Mouse (Mus musculus): ENCODE data around the gene Slc24a3. TPM values are rescaled to one million over a fixed set of nuclear protein-coding genes. Genes with fewer than 3 reads are reported as not detected.

Slc24a3 gene
- polyA plus RNA-seq, 1 experiment from 2014 or later: 8.0 TPM

DNA sequence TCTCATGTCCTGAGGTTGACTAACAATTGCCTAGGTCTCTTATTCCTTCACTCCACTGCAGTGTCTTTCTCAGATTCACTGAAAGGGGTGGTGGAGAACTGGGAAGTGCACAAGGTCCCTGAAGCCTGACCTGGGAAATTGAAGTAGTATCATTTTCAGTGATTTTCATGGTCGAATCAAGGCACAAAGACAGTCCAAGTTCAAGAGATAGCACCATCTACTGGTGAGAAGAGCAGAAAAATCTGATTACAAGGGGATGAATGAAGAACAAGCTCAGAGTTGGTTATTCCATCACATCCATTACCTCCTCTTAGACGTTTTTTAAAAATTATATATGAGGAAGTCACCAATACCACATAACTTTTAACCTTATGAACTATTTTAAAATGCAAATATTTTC lies 123.9 kb downstream of the Slc24a3 start:
- no peak for ATAC-seq
- Histone ChIP-seq H3K36me3 (ENCODE audit: control insufficient read depth, insufficient read depth) (no peaks in the 10 kb centered on the region), H3K9ac (replicated peaks; ENCODE audit: low read depth, low read length) (no peak overlapping the region), H3K27me3 (replicated peaks; ENCODE audit: control insufficient read depth, insufficient read depth, low read length) (no peaks in the 10 kb centered on the region), H3K4me3 (replicated peaks; ENCODE audit: low read length) (no peak overlapping the region), H3K4me1 (replicated peaks; ENCODE audit: control insufficient read depth, insufficient read depth, low read length) (no peaks in the 10 kb centered on the region), H3K9me3 (ENCODE audit: control insufficient read depth, low read length) (no peaks in the 10 kb centered on the region), H3K4me2 (ENCODE audit: low read length) (no peak overlapping the region), H3K27ac (ENCODE audit: low read length) (no peak overlapping the region)
- WGBS: 22% methylated on average over 2 of the region's 2 CpGs

DNA sequence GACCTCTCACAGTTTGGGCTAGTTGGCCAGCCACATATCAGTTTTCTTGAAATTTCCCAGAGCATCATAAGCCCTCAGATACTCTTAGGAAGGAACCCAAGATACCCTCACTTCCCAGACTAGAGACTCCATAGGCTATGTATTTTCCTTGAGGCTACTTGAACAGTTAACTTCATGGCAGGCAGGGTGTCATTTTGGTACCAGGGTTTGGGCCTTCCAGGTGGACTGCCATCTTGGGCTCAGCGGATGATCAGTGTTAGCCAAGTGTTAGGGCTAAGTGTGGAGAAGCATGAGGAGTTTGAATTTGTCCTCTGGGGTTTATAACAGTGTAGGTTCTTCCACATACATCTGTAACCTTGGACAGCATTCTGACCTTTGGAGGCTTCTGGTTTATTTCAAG lies 124.6 kb downstream of the Slc24a3 start:
- Histone ChIP-seq H3K9me3 (ENCODE audit: control insufficient read depth, low read length) (no peaks in the 10 kb centered on the region), H3K4me2 (ENCODE audit: low read length) (no peak overlapping the region), H3K9ac (replicated peaks; ENCODE audit: low read depth, low read length) (no peak overlapping the region), H3K36me3 (ENCODE audit: control insufficient read depth, insufficient read depth) (no peaks in the 10 kb centered on the region), H3K27me3 (replicated peaks; ENCODE audit: control insufficient read depth, insufficient read depth, low read length) (no peaks in the 10 kb centered on the region), H3K4me3 (replicated peaks; ENCODE audit: low read length) (no peak overlapping the region), H3K27ac (ENCODE audit: low read length) (no peak overlapping the region), H3K4me1 (replicated peaks; ENCODE audit: control insufficient read depth, insufficient read depth, low read length) (no peaks in the 10 kb centered on the region)
- no peak for ATAC-seq
- WGBS: 93% methylated on average over 1 of the region's 1 CpGs

DNA sequence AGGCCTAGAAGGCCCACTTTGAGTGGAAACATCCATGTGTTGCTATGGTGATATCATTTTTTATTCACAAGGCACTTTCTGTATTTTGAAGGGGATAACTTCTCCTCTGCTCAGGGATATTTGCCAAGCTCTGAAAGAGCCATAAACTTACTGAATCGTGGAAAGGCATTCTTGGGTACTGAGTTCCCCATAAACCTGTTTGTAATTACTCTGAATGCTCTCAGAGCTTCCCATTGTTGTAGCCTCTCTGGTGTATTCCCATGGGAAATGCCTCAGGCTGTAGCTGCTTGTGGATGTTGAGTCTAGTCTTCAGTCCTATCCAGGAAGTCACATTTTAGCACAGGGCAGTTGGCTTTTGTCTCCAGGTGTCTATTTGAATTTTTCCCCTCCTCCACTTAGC lies 125.3 kb downstream of the Slc24a3 start:
- Histone ChIP-seq H3K9me3 (ENCODE audit: control insufficient read depth, low read length) (no peaks in the 10 kb centered on the region), H3K27me3 (replicated peaks; ENCODE audit: control insufficient read depth, insufficient read depth, low read length) (no peaks in the 10 kb centered on the region), H3K9ac (replicated peaks; ENCODE audit: low read depth, low read length) (no peak overlapping the region), H3K4me3 (replicated peaks; ENCODE audit: low read length) (no peak overlapping the region), H3K27ac (ENCODE audit: low read length) (no peak overlapping the region), H3K4me1 (replicated peaks; ENCODE audit: control insufficient read depth, insufficient read depth, low read length) (no peaks in the 10 kb centered on the region), H3K36me3 (ENCODE audit: control insufficient read depth, insufficient read depth) (no peaks in the 10 kb centered on the region), H3K4me2 (ENCODE audit: low read length) (no peak overlapping the region)
- no peak for ATAC-seq
- 50% methylated on average over 1 of the region's 1 CpGs for WGBS

DNA sequence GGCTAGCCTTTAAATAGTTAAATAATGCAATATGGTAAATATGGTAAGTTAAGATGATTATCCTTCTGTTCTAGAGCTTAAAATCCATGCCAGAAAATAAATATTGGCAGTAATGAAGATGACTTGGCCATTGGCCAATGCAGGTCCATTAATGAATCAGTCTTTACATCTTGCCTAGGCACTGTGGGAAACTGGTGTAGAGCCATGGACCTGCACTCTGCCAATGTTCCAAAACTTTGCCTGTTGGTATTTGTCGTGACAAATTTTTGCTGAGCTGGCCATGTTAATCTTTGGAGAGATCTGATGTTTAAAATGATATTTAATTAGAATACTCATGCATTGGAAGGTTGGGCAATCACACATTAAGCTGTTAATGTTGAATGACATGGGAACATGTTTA lies 129.4 kb downstream of the Slc24a3 start:
- peak; percentile 47; the same call in 1 of the 2 replicates for ATAC-seq
- Histone ChIP-seq H3K9ac (replicated peaks; ENCODE audit: low read depth, low read length) (no peak overlapping the region), H3K27me3 (replicated peaks; ENCODE audit: control insufficient read depth, insufficient read depth, low read length) (no peaks in the 10 kb centered on the region), H3K9me3 (ENCODE audit: control insufficient read depth, low read length) (no peaks in the 10 kb centered on the region), H3K4me1 (replicated peaks; ENCODE audit: control insufficient read depth, insufficient read depth, low read length) (0 out of 2 replicates have a peak, but pooled peaks cover 2% of the 10 kb centered on the region), H3K4me3 (replicated peaks; ENCODE audit: low read length) (no peak overlapping the region), H3K27ac (ENCODE audit: low read length) (no peak overlapping the region), H3K36me3 (ENCODE audit: control insufficient read depth, insufficient read depth) (no peaks in the 10 kb centered on the region), H3K4me2 (ENCODE audit: low read length) (no peak overlapping the region)
- 53% methylated on average over 1 of the region's 1 CpGs for WGBS

DNA sequence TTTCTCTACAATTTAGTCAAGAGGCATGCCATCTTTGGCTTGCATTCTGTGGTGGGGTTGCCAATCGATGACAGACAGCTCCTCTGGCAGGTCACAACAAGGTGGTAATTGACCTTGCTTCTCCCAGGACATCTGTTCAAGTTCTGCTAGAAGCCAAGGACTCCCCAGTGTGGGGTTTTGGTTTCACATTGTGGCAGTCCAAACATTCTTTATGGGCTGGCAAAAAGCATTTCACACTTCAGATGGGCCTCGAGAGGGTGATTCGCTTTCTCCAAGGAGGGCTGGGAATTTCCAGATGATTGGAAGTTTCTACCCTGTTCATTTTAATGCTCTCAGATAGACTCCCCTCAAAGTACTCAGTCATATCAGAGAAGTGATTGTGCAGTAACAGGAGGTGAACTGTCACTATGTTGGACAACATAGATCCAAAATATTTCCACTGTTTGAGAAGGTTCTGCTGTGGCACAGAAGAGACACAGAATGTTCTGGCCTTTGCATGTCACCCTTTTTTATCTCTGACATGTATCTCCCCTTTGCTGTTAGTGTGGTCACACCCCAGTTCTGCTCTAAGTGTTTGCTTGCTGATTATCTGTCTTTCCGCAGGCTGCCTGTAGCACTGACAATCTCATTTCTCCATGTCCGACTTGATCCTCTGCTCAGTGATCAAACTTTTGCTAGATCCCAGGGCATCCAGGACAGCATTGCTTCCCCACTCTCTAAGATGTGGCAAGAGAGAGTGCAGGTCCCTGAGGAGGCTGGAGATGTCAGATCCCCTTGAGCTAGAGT lies 132.6 kb downstream of the Slc24a3 start:
- no peaks in the 10 kb centered on the region for H3K27me3 ChIP-seq (replicated peaks; ENCODE audit: control insufficient read depth, insufficient read depth, low read length)
- H3K9me3 ChIP-seq (ENCODE audit: control insufficient read depth, low read length): no peaks in the 10 kb centered on the region
- 67% methylated on average over 5 of the region's 5 CpGs for WGBS
- H3K4me3 ChIP-seq (replicated peaks; ENCODE audit: low read length): no peak overlapping the region
- 0 out of 2 replicates have a peak, but pooled peaks cover 2% of the 10 kb centered on the region for H3K4me1 ChIP-seq (replicated peaks; ENCODE audit: control insufficient read depth, insufficient read depth, low read length)
- no peak overlapping the region for H3K27ac ChIP-seq (ENCODE audit: low read length)
- peak; percentile 84 for ATAC-seq
- no peak overlapping the region for H3K4me2 ChIP-seq (ENCODE audit: low read length)
- no peak overlapping the region for H3K9ac ChIP-seq (replicated peaks; ENCODE audit: low read depth, low read length)
- no peaks in the 10 kb centered on the region for H3K36me3 ChIP-seq (ENCODE audit: control insufficient read depth, insufficient read depth)

DNA sequence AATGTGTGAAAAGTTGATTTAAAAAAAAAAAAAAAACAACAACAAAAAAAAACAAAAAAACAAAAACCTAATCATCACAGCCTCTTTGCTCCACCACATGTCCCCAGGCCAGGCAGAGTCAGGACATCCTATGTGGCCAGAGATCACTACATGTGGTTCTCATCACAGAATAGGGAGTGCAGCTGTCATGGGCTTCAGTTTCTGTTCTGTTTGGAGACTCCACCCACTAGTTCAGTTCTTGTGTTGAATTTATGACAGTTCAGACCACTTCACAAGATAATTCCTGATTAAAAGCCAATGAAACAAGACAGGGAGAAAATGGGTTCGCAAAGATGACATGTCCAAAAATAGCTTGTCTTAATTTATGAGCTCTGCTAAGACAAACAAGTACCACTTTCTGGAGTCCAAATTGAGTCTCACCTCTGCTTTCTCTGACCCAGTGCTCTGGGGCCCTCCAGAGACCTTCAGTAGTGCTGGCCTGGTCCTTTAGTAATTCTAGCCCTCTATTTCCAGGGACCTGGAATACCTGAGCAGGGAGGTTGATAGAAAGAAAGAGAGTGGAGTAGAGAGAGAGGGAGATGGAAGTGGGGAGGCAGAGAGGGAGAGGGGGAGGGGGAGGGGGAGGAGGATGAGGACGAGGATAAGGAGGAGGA lies 139.8 kb downstream of the Slc24a3 start:
- Histone ChIP-seq H3K9me3 (ENCODE audit: control insufficient read depth, low read length) (no peaks in the 10 kb centered on the region), H3K4me3 (replicated peaks; ENCODE audit: low read length) (no peak overlapping the region), H3K27me3 (replicated peaks; ENCODE audit: control insufficient read depth, insufficient read depth, low read length) (0 out of 2 replicates have a peak, but pooled peaks cover 2% of the 10 kb centered on the region), H3K4me1 (replicated peaks; ENCODE audit: control insufficient read depth, insufficient read depth, low read length) (no peaks in the 10 kb centered on the region), H3K4me2 (ENCODE audit: low read length) (no peak overlapping the region), H3K36me3 (ENCODE audit: control insufficient read depth, insufficient read depth) (no peaks in the 10 kb centered on the region), H3K27ac (ENCODE audit: low read length) (no peak overlapping the region), H3K9ac (replicated peaks; ENCODE audit: low read depth, low read length) (no peak overlapping the region)
- ATAC-seq: no peak
- 84% methylated on average over 2 of the region's 2 CpGs for WGBS

DNA sequence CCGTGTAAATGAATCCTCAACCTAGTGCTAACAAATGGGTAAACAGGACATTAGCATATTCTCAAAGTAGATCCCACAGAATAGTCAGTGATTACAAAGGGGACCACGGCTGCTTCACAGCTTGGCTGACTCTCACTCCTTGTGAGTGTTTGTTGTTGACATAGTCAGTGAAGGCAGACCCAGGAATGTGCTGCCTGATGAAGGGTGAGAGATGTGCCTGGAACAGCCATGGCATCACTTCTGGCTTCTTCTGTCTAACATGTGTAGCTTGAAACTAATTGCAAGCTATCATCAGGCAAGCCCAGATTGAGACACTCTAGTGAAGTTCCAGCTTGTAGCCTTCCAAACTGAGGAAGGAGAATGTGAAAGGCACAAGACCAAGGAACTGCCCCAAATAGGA lies 151.4 kb downstream of the Slc24a3 start:
- Histone ChIP-seq H3K27me3 (replicated peaks; ENCODE audit: control insufficient read depth, insufficient read depth, low read length) (no peaks in the 10 kb centered on the region), H3K9me3 (ENCODE audit: control insufficient read depth, low read length) (no peaks in the 10 kb centered on the region), H3K27ac (ENCODE audit: low read length) (no peak overlapping the region), H3K36me3 (ENCODE audit: control insufficient read depth, insufficient read depth) (no peaks in the 10 kb centered on the region), H3K9ac (replicated peaks; ENCODE audit: low read depth, low read length) (no peak overlapping the region), H3K4me3 (replicated peaks; ENCODE audit: low read length) (no peak overlapping the region), H3K4me2 (ENCODE audit: low read length) (no peak overlapping the region), H3K4me1 (replicated peaks; ENCODE audit: control insufficient read depth, insufficient read depth, low read length) (no peaks in the 10 kb centered on the region)
- WGBS: 40% methylated on average over 2 of the region's 2 CpGs
- no peak for ATAC-seq

DNA sequence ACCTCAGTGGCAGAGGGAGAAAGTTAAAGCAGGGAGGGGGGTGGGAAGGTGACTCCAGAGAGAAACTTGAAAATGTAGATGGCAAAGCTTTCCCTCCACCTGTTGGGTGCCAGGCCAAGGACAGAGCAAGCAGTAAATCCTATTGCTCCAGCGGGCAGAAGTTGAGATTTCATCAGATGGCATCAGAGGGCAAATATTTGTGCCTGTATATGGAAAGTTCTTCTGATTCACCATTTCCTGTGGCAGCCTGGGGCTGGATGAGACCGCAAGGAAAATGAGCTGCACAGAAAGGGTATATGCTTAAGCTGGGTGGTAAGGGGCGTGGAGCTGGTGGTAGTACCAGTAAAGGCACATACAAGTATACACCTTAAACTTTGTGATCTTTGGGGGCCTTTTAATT lies 153.7 kb downstream of the Slc24a3 start:
- Histone ChIP-seq H3K9me3 (ENCODE audit: control insufficient read depth, low read length) (no peaks in the 10 kb centered on the region), H3K36me3 (ENCODE audit: control insufficient read depth, insufficient read depth) (no peaks in the 10 kb centered on the region), H3K9ac (replicated peaks; ENCODE audit: low read depth, low read length) (no peak overlapping the region), H3K4me2 (ENCODE audit: low read length) (no peak overlapping the region), H3K27me3 (replicated peaks; ENCODE audit: control insufficient read depth, insufficient read depth, low read length) (no peaks in the 10 kb centered on the region), H3K4me1 (replicated peaks; ENCODE audit: control insufficient read depth, insufficient read depth, low read length) (no peaks in the 10 kb centered on the region), H3K27ac (ENCODE audit: low read length) (no peak overlapping the region), H3K4me3 (replicated peaks; ENCODE audit: low read length) (no peak overlapping the region)
- WGBS: 97% methylated on average over 3 of the region's 3 CpGs
- no peak for ATAC-seq

DNA sequence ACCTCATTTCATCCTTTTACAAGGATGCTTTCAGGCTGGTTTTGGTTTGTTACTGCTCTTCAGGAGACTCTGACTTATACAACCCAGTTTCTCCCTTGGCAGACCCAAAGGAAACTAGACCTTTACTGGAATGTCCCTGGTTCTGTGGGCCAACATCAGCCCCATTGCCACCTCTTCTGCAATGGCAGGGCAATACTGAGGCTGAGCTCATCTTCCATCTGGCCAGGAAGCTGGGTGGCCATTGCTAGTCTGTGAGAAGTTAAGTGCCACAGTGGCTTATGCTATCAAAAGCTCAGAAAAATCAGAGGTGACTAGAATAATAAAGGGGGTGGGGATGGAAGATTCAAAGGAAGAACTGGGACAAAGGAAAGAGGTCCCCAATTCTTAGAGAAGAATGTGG lies 154.2 kb downstream of the Slc24a3 start:
- Histone ChIP-seq H3K4me2 (ENCODE audit: low read length) (no peak overlapping the region), H3K27ac (ENCODE audit: low read length) (no peak overlapping the region)
- no peak for ATAC-seq

More for the DNA sequence above, 154.2 kb downstream of the Slc24a3 start:
- no peaks in the 10 kb centered on the region for H3K4me1 ChIP-seq (replicated peaks; ENCODE audit: control insufficient read depth, insufficient read depth, low read length)
- no peaks in the 10 kb centered on the region for H3K9me3 ChIP-seq (ENCODE audit: control insufficient read depth, low read length)
- H3K36me3 ChIP-seq (ENCODE audit: control insufficient read depth, insufficient read depth): no peaks in the 10 kb centered on the region
- H3K4me3 ChIP-seq (replicated peaks; ENCODE audit: low read length): no peak overlapping the region
- no peak overlapping the region for H3K9ac ChIP-seq (replicated peaks; ENCODE audit: low read depth, low read length)
- no peaks in the 10 kb centered on the region for H3K27me3 ChIP-seq (replicated peaks; ENCODE audit: control insufficient read depth, insufficient read depth, low read length)
